Mouse (Mus musculus) adrenal gland, adult 18-20 months (tissue): ENCODE results near the gene Olfr1373. TPM values are rescaled to one million over a fixed set of nuclear protein-coding genes. Genes with fewer than 3 reads are reported as not detected.

Source experiments
- DNase-seq, 2 experiments: peaks; one replicate each; pipeline ENCODE4 v3.0.0; 2021 to 2022; ENCODE audit warnings: low spot score in 2 of 2
- microRNA-seq, 2 experiments: library from miRNA; unstranded; fragments of <30 nt; microRNA quantifications; one replicate each; pipeline ENCODE4 v1.2.0; 2021; ENCODE audit warnings: borderline number of aligned reads in 2 of 2
- total RNA-seq, 2 experiments: library from RNA; stranded (reverse); gene quantifications; 1 replicate in 1 of 2; 2 replicates in 1 of 2; pipeline ENCODE4 v1.2.3; 2021

The Olfr1373 gene
- total RNA-seq, 2 experiments from 2014 or later: not detected

DNA sequence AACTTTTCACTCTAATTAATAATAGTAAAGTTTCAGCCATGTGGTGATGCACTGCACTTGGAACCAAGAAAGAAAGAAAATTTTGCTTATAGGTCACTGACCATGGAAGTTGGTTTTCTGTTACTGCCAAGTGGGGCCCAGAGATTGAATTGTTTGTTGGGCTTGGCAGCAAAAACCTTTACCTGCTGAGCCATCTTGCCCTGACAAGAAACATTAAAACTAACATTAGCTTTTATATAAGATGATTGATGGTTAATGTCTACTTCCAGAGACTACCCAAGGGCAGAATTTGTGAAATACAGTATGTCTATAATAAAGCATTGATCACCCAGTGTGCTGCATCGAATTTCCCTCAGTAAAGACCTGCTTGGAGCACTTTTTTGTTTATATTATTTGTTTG, 38.9 kb downstream of the Olfr1373 start:
- DNase-seq: no peak

- DNase-seq: no peak
Measured at GRCm38 (mm10) chr11:52106037-52106436, 39.3 kb downstream of the Olfr1373 start.

- DNase-seq: no peak
Measured at GRCm38 (mm10) chr11:52105503-52105902, 39.8 kb downstream of the Olfr1373 start.

- DNase-seq: no peak
Measured at GRCm38 (mm10) chr11:52102977-52103376, 42.4 kb downstream of the Olfr1373 start.

DNA sequence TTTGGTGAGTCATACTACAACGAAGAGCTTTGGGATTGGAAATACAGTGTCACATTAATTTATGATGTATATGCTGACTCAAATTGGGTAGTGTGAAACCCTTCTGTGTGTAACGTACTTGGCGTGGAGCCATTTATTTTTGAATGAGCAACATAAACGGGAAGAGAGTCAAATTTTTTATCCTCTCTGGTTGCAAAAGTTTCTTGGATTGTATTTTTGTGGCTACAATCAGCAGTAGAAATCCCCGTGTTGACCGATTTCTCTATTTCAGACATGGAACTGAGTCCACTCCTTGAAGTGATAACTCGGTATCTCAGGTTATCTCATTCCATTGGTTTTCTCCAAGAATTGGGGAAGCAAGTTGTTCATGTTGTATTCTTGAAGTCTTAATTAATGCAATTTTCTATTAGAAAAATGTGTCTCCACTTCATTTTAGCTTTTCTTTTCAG, 45.5 kb downstream of the Olfr1373 start:
- DNase-seq: no peak

DNA sequence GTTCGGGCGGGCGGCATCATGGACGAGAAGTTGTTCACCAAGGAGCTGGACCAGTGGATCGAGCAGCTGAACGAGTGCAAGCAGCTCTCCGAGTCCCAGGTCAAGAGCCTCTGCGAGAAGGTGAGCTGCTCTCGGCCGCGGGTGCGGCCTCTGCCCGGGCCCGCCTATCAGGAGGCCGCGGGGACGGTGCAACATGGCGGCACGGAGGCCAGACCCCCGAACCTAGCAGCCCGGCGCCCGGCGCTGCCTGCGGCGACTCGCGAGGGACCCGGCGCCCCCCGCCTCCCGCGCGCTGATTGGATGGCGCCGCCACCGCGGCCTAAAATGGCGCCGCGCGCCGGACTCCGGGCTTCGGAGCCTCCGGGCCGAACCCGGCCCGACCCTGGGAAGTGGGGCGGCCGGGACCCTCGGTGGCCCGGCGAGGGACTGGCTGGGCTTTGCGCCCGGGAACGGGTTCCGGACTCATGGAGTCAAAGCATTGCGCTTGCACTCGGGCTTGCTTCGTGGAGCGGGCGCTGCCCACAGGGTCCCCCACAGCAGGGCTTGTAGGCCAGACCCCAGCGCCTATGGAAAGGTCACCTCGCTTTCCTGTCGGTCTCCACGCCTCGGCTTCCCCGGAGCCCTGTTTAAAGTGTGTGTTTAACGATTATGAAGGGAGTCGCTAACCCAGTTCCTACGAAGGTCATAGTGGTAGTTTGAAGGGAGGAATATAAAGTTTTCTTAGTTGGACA, 46.1 kb downstream of the Olfr1373 start:
- peak; percentile 67 to 71 for DNase-seq

DNA sequence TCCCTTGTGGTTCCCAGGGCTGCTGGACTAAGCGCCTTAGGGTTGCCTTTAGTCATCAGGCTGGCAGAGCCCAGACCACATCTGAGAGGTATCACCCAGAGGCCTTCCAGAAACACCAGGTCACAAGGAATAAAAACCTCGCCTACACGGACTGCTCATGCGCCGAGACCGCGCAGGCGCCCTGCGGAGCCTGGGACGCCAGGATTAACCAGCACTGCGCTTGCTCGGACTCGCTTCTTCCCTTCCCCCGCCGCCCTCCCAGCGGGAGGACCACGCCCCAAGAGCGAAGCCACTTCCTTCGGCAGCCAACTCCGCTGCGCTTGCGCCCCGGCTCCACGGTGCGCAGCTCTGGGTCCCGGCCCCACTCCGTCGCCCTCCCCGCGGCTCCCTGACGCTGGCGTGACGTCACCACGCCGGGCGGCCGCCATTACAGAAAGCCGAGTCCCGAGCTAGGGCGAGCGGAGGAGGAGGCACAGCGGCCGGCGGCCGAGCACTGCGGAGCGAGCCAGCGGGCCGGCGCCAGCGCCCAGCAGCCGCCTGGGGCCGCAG, 46.9 kb downstream of the Olfr1373 start, which contains the start of gene Ppp2ca:
TSS of gene Ppp2ca (plus strand) at position 284 of the 549 bp plus-strand sequence.
- peak; percentile 95 for DNase-seq

DNA sequence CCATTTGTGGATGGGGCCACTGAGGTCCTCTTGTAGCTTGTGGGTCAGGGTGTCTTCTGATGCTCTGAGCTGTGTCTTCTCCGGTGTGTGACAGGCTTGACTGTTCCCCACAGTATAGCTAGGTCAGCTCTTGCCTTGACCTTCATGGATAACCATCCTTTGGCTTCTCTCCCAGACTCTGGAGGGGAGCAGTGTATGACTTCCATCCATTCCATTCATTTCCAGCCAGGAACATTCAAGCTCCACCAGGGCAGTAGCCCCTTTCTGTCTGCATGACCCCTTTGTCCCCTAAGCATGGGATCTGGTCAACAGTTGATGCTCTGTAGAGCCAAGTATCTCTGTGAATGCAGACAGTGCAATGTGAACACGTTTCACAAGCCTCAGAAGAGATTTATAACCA, 47.7 kb downstream of the Olfr1373 start:
- DNase-seq: no peak

GRCm38 (mm10) chr11:52097016-52097415, 48.3 kb downstream of the Olfr1373 start:
- DNase-seq: no peak

Small RNA genes within 50 kb of the gene (microRNA-seq; reads per million reads assigned to microRNA genes)
- gene Gm24157 (0 to 2.4 reads per million in 2 experiments), gene Mir3061 (4.3 to 6.1 reads per million in 2 experiments)

Other genes starting within 250 kb of the Olfr1373 start
- 10 to 100 TPM; 15.1 to 20.1 TPM for gene Cdkn2aipnl, start 177.9 kb downstream of the Olfr1373 start, total RNA-seq
- 100 to 1,000 TPM; 154 to 164 TPM for gene Ube2b, start 144.8 kb downstream of the Olfr1373 start, total RNA-seq
- 1 to 10 TPM; 3.5 to 7.0 TPM for gene Cdkl3, start 141.3 kb downstream of the Olfr1373 start, total RNA-seq
- gene Ppp2ca, start 46.8 kb downstream of the Olfr1373 start, total RNA-seq: 10 to 100 TPM; 79.8 to 87.8 TPM
- not detected for gene Olfr1371, start 68.5 kb upstream of the Olfr1373 start, total RNA-seq
- gene Skp1a, start 86.5 kb upstream of the Olfr1373 start, total RNA-seq: 100 to 1,000 TPM; 471 to 498 TPM
- 10 to 100 TPM; 35.1 to 46.9 TPM for gene Tcf7, start 137.5 kb upstream of the Olfr1373 start, total RNA-seq
- gene Vdac1, start 215.3 kb upstream of the Olfr1373 start, total RNA-seq: 100 to 1,000 TPM; 374 to 415 TPM